Mouse (Mus musculus): ENCODE measurements around the gene Hsd17b2. TPM values are rescaled to one million over a fixed set of nuclear protein-coding genes. Genes with fewer than 3 reads are reported as not detected.

Hsd17b2 gene
- polyA plus RNA-seq (2012; rRNA removed), result 14.0 and 85.7 TPM in 2 replicates

- no peaks in the 10 kb centered on the region for H3K36me3 ChIP-seq (ENCODE audit: control insufficient read depth, insufficient read depth, low read length)
- H3K27ac ChIP-seq (ENCODE audit: insufficient read depth, low read depth, low read length), result peak within 1 kb of the TSS; percentile 99
- H3K27me3 ChIP-seq (ENCODE audit: control insufficient read depth, insufficient read depth, low read length), result no peaks in the 10 kb centered on the region
- peak within 1 kb of the TSS; percentile 64 for H3K4me3 ChIP-seq (ENCODE audit: low read depth, low read length)
- 23% methylated on average over 13 of the region's 13 CpGs for WGBS
- TF ChIP-seq CTCF (IDR thresholded peaks at IDR 0.05; ENCODE audit: extremely low read depth, insufficient read length, insufficient replicate concordance, low read depth, low read length), result no peak
- peak; percentile 49; the same call in 1 of the 2 replicates for TF ChIP-seq POLR2A (IDR thresholded peaks at IDR 0.05; ENCODE audit: low read depth, low read length)
- H3K4me1 ChIP-seq (ENCODE audit: control insufficient read depth, insufficient read depth, insufficient read length, low read length), result peaks cover 35% of the 10 kb centered on the region
These were observed at the start of gene Hsd17b2 for GRCm38 (mm10) chr8:117701859-117702258. Gene Hsd17b2, plus strand, starts transcription at chr8:117701904.

GRCm38 (mm10) chr8:117652318-117652717 is 49.4 kb upstream of the Hsd17b2 start:
- no peaks in the 10 kb centered on the region for H3K27me3 ChIP-seq (ENCODE audit: control insufficient read depth, insufficient read depth, low read length)
- WGBS, result 71% methylated on average over 1 of the region's 1 CpGs
- no peak for TF ChIP-seq CTCF (IDR thresholded peaks at IDR 0.05; ENCODE audit: extremely low read depth, insufficient read length, insufficient replicate concordance, low read depth, low read length)
- no peak for TF ChIP-seq POLR2A (IDR thresholded peaks at IDR 0.05; ENCODE audit: low read depth, low read length)

GRCm38 (mm10) chr8:117658990-117659389 is 42.7 kb upstream of the Hsd17b2 start:
- Histone ChIP-seq H3K27me3 (ENCODE audit: control insufficient read depth, insufficient read depth, low read length) (no peaks in the 10 kb centered on the region), H3K27ac (ENCODE audit: insufficient read depth, low read depth, low read length) (no peak overlapping the region), H3K4me3 (ENCODE audit: low read depth, low read length) (no peak overlapping the region), H3K36me3 (ENCODE audit: control insufficient read depth, insufficient read depth, low read length) (peaks cover 16% of the 10 kb centered on the region), H3K4me1 (ENCODE audit: control insufficient read depth, insufficient read depth, insufficient read length, low read length) (peaks cover 3% of the 10 kb centered on the region; the same call in 1 of the 2 replicates)
- TF ChIP-seq CTCF (IDR thresholded peaks at IDR 0.05; ENCODE audit: extremely low read depth, insufficient read length, insufficient replicate concordance, low read depth, low read length) (no peak), POLR2A (IDR thresholded peaks at IDR 0.05; ENCODE audit: low read depth, low read length) (no peak)
- WGBS, result 69% methylated on average over 7 of the region's 7 CpGs

More at GRCm38 (mm10) chr8:117652318-117652717, 49.4 kb upstream of the Hsd17b2 start:
- Histone ChIP-seq H3K27ac (ENCODE audit: insufficient read depth, low read depth, low read length) (peak overlapping the region; percentile 4; the same call in 1 of the 2 replicates), H3K4me3 (ENCODE audit: low read depth, low read length) (no peak overlapping the region), H3K36me3 (ENCODE audit: control insufficient read depth, insufficient read depth, low read length) (no peaks in the 10 kb centered on the region), H3K4me1 (ENCODE audit: control insufficient read depth, insufficient read depth, insufficient read length, low read length) (peaks cover 18% of the 10 kb centered on the region; the same call in 1 of the 2 replicates)

GRCm38 (mm10) chr8:117660358-117661031 is 41.2 kb upstream of the Hsd17b2 start:
- Histone ChIP-seq H3K27me3 (ENCODE audit: control insufficient read depth, insufficient read depth, low read length) (no peaks in the 10 kb centered on the region), H3K27ac (ENCODE audit: insufficient read depth, low read depth, low read length) (no peak overlapping the region), H3K4me1 (ENCODE audit: control insufficient read depth, insufficient read depth, insufficient read length, low read length) (peaks cover 3% of the 10 kb centered on the region; the same call in 1 of the 2 replicates), H3K4me3 (ENCODE audit: low read depth, low read length) (no peak overlapping the region), H3K36me3 (ENCODE audit: control insufficient read depth, insufficient read depth, low read length) (peaks cover 19% of the 10 kb centered on the region)
- WGBS, result 28% methylated on average over 11 of the region's 11 CpGs
- no peak for TF ChIP-seq POLR2A (IDR thresholded peaks at IDR 0.05; ENCODE audit: low read depth, low read length)
- no peak for TF ChIP-seq CTCF (IDR thresholded peaks at IDR 0.05; ENCODE audit: extremely low read depth, insufficient read length, insufficient replicate concordance, low read depth, low read length)

- WGBS, result 44% methylated on average over 13 of the region's 13 CpGs
- Histone ChIP-seq H3K27me3 (ENCODE audit: control insufficient read depth, insufficient read depth, low read length) (no peaks in the 10 kb centered on the region), H3K4me1 (ENCODE audit: control insufficient read depth, insufficient read depth, insufficient read length, low read length) (peaks cover 21% of the 10 kb centered on the region), H3K36me3 (ENCODE audit: control insufficient read depth, insufficient read depth, low read length) (peaks cover 23% of the 10 kb centered on the region), H3K4me3 (ENCODE audit: low read depth, low read length) (no peak overlapping the region), H3K27ac (ENCODE audit: insufficient read depth, low read depth, low read length) (no peak overlapping the region)
- TF ChIP-seq CTCF (IDR thresholded peaks at IDR 0.05; ENCODE audit: extremely low read depth, insufficient read length, insufficient replicate concordance, low read depth, low read length), result no peak
- no peak for TF ChIP-seq POLR2A (IDR thresholded peaks at IDR 0.05; ENCODE audit: low read depth, low read length)
These were observed 34.2 kb upstream of the Hsd17b2 start for GRCm38 (mm10) chr8:117667349-117668124.

- peaks cover 24% of the 10 kb centered on the region for H3K4me1 ChIP-seq (ENCODE audit: control insufficient read depth, insufficient read depth, insufficient read length, low read length)
- H3K27ac ChIP-seq (ENCODE audit: insufficient read depth, low read depth, low read length), result peak overlapping the region; percentile 75; the same call in 1 of the 2 replicates
- H3K27me3 ChIP-seq (ENCODE audit: control insufficient read depth, insufficient read depth, low read length), result no peaks in the 10 kb centered on the region
- 16% methylated on average over 11 of the region's 11 CpGs for WGBS
- no peak for TF ChIP-seq POLR2A (IDR thresholded peaks at IDR 0.05; ENCODE audit: low read depth, low read length)
- no peak for TF ChIP-seq CTCF (IDR thresholded peaks at IDR 0.05; ENCODE audit: extremely low read depth, insufficient read length, insufficient replicate concordance, low read depth, low read length)
- H3K4me3 ChIP-seq (ENCODE audit: low read depth, low read length), result no peak overlapping the region
- peaks cover 6% of the 10 kb centered on the region; the same call in 1 of the 2 replicates for H3K36me3 ChIP-seq (ENCODE audit: control insufficient read depth, insufficient read depth, low read length)
These were observed 31.2 kb upstream of the Hsd17b2 start for GRCm38 (mm10) chr8:117670461-117670860.

GRCm38 (mm10) chr8:117672558-117672957 is 29.1 kb upstream of the Hsd17b2 start:
- peaks cover 20% of the 10 kb centered on the region for H3K4me1 ChIP-seq (ENCODE audit: control insufficient read depth, insufficient read depth, insufficient read length, low read length)
- H3K27me3 ChIP-seq (ENCODE audit: control insufficient read depth, insufficient read depth, low read length), result no peaks in the 10 kb centered on the region
- H3K27ac ChIP-seq (ENCODE audit: insufficient read depth, low read depth, low read length), result no peak overlapping the region
- TF ChIP-seq POLR2A (IDR thresholded peaks at IDR 0.05; ENCODE audit: low read depth, low read length) (no peak), CTCF (IDR thresholded peaks at IDR 0.05; ENCODE audit: extremely low read depth, insufficient read length, insufficient replicate concordance, low read depth, low read length) (no peak)
- WGBS, result 65% methylated on average over 3 of the region's 3 CpGs
- no peak overlapping the region for H3K4me3 ChIP-seq (ENCODE audit: low read depth, low read length)
- peaks cover 4% of the 10 kb centered on the region; the same call in 1 of the 2 replicates for H3K36me3 ChIP-seq (ENCODE audit: control insufficient read depth, insufficient read depth, low read length)

Data from small intestine, adult 2 months (tissue).